In genomic region chr16:52452862-52453715, GRCm38 (mm10) we compare ENCODE assay signal across 8 mouse cellular contexts. TPM values are rescaled to one million over a fixed set of nuclear protein-coding genes. Genes with fewer than 3 reads are reported as not detected.
DNase-seq lines count a peak whose midpoint lies in the region; ATAC-seq and TF ChIP-seq lines count a peak whose summit lies in the region.

No protein-coding gene starts in this region.

- H3K9ac ChIP-seq in heart, embryonic 13.5 days, result peak overlapping the region; percentile 88
- H3K9ac ChIP-seq in liver, embryonic 11.5 days (ENCODE audit: low read depth, low read length), result peak overlapping the region; percentile 56; the same call in 1 of the 2 replicates

- peak; percentile 89 for DNase-seq in c-Kit-positive CD71-negative TER-119-negative erythroid progenitor cells, embryonic 14.5 days (ENCODE audit: low read depth)
- DNase-seq in fibroblast of lung, adult 2 months (ENCODE audit: low read depth), result peak; percentile 91
- peak; percentile 98 for DNase-seq in kidney, postnatal 10 days
- peak; percentile 93 for DNase-seq in liver, embryonic 11.5 days (ENCODE audit: low spot score)
- DNase-seq in spleen, postnatal 4 days (ENCODE audit: low spot score in 2 of 2), result peak; percentile 84 to 90

- H3K27me3 ChIP-seq in C2C12 (ENCODE audit: control insufficient read depth, insufficient read depth, insufficient read length) (no peaks in the 10 kb centered on the region), myocyte (ENCODE audit: control insufficient read depth, insufficient read depth, insufficient read length) (no peaks in the 10 kb centered on the region)
- H3K27me3 ChIP-seq in heart, embryonic 13.5 days (replicated peaks), result no peaks in the 10 kb centered on the region
- H3K27me3 ChIP-seq in liver, embryonic 11.5 days (replicated peaks; ENCODE audit: control insufficient read depth, insufficient read depth, low read length), result peaks cover 34% of the 10 kb centered on the region

- H3ac ChIP-seq in C2C12 (ENCODE audit: control insufficient read depth, insufficient read length, low read depth) (peak overlapping the region; percentile 79), myocyte (ENCODE audit: control insufficient read depth, insufficient read length) (peak overlapping the region; percentile 20)

- peaks cover 15% of the 10 kb centered on the region for H3K4me1 ChIP-seq in heart, embryonic 13.5 days
- H3K4me1 ChIP-seq in liver, embryonic 11.5 days (replicated peaks; ENCODE audit: control insufficient read depth, insufficient read depth, low read length), result no peaks in the 10 kb centered on the region; the same call in 1 of the 2 replicates

- H3K27ac ChIP-seq in heart, embryonic 13.5 days (replicated peaks), result peak overlapping the region; percentile 84
- H3K27ac ChIP-seq in liver, embryonic 11.5 days (ENCODE audit: low read depth, low read length), result peak overlapping the region; percentile 32; the same call in 1 of the 2 replicates

- ATAC-seq in heart, embryonic 13.5 days (ENCODE audit: extremely low read depth, insufficient number of reproducible peaks, low FRiP score, low TSS enrichment), result peak; percentile 92
- peak; percentile 96 for ATAC-seq in liver, embryonic 11.5 days (replicated peaks; ENCODE audit: low FRiP score)

- WGBS in heart, embryonic 13.5 days, result under 1% methylated on average over 54 of the region's 55 CpGs
- WGBS in liver, embryonic 11.5 days, result under 1% methylated on average over 47 of the region's 55 CpGs

- H3K36me3 ChIP-seq in C2C12 (ENCODE audit: control insufficient read depth, insufficient read depth) (peaks cover 5% of the 10 kb centered on the region), myocyte (ENCODE audit: control insufficient read depth, insufficient read depth) (no peaks in the 10 kb centered on the region)
- H3K36me3 ChIP-seq in heart, embryonic 13.5 days, result no peaks in the 10 kb centered on the region
- H3K36me3 ChIP-seq in liver, embryonic 11.5 days (ENCODE audit: control insufficient read depth, insufficient read depth, low read length), result no peaks in the 10 kb centered on the region

- H3K4me2 ChIP-seq in heart, embryonic 13.5 days, result peak overlapping the region; percentile 89
- peak overlapping the region; percentile 83 for H3K4me2 ChIP-seq in liver, embryonic 11.5 days
- H3K4me2 ChIP-seq in myocyte (ENCODE audit: low read depth), result peak overlapping the region; percentile 96

- peak; percentile 68 for TF ChIP-seq POLR2A in myocyte (IDR thresholded peaks at IDR 0.05; ENCODE audit: insufficient read length, low read depth)

- H3K4me3 ChIP-seq in C2C12 (ENCODE audit: insufficient read depth, poor library complexity, severe bottlenecking) (peak overlapping the region; percentile 86), myocyte (peak overlapping the region; percentile 77)
- peak overlapping the region; percentile 78 for H3K4me3 ChIP-seq in heart, embryonic 13.5 days
- H3K4me3 ChIP-seq in liver, embryonic 11.5 days (ENCODE audit: low read depth, low read length), result peak overlapping the region; percentile 66

- H3K79me3 ChIP-seq in C2C12 (ENCODE audit: low read depth), result peaks cover 46% of the 10 kb centered on the region

- H3K9me3 ChIP-seq in heart, embryonic 13.5 days, result no peaks in the 10 kb centered on the region
- H3K9me3 ChIP-seq in liver, embryonic 11.5 days (ENCODE audit: control insufficient read depth, low read length), result no peaks in the 10 kb centered on the region

- H3K79me2 ChIP-seq in C2C12 (ENCODE audit: control insufficient read depth, insufficient read depth) (peaks cover 47% of the 10 kb centered on the region), myocyte (ENCODE audit: control insufficient read depth, insufficient read depth) (peaks cover 21% of the 10 kb centered on the region)

- peak; percentile 91 for TF ChIP-seq CTCF in C2C12 (IDR thresholded peaks at IDR 0.05; ENCODE audit: control insufficient read depth, insufficient read depth, insufficient read length)

TF ChIP-seq in C2C12, 6 proteins besides CTCF, POLR2A, EP300 and RAD21:
- TF ChIP-seq MAX (IDR thresholded peaks at IDR 0.05), result peak; percentile 81
- TF ChIP-seq USF1 (IDR thresholded peaks at IDR 0.05; ENCODE audit: low read depth), result no peak
- peak; percentile 41 for TF ChIP-seq MYOD1 (IDR thresholded peaks at IDR 0.05; ENCODE audit: control insufficient read depth, insufficient read length, low read depth)

TF ChIP-seq in myocyte, 11 proteins besides CTCF, POLR2A, EP300 and RAD21:
- TF ChIP-seq USF1 (IDR thresholded peaks at IDR 0.05; ENCODE audit: low read depth) (no peak), E2F4 (IDR thresholded peaks at IDR 0.05; ENCODE audit: insufficient read depth) (peak; percentile 56), SRF (IDR thresholded peaks at IDR 0.05; ENCODE audit: control insufficient read depth, insufficient read length, low read depth) (peak; percentile 23), REST (IDR thresholded peaks at IDR 0.05; ENCODE audit: insufficient read depth, insufficient read length) (no peak), POLR2AphosphoS2 (IDR thresholded peaks at IDR 0.05; ENCODE audit: insufficient read length, low read depth) (peak; percentile 85), MYOD1 (IDR thresholded peaks at IDR 0.05; ENCODE audit: control insufficient read depth in 1 of 3, insufficient read length in 2 of 3, low read depth in 2 of 3) (peak in 2 of 3 experiments; percentile 79 to 83), MAX (IDR thresholded peaks at IDR 0.05; ENCODE audit: low read depth) (no peak), MYOG (IDR thresholded peaks at IDR 0.05; ENCODE audit: control insufficient read depth in 1 of 3, insufficient read depth in 1 of 3, insufficient read length in 2 of 3, low read depth in 2 of 3) (peak; percentile 4 to 85 (median 68)), TCF3 (IDR thresholded peaks at IDR 0.05; ENCODE audit: insufficient read length, low read depth) (no peak), CEBPB (IDR thresholded peaks at IDR 0.05; ENCODE audit: insufficient read depth, poor library complexity, severe bottlenecking) (no peak), TCF12 (IDR thresholded peaks at IDR 0.05; ENCODE audit: insufficient read depth, poor library complexity, severe bottlenecking) (no peak)

RNA-seq across cellular contexts. Expression of gene Alcam, which starts 0.8 kb away (rescaled TPM):
- 27.7 TPM for polyA plus RNA-seq in C2C12 (2012; fragmentation: generic; extraction: Trizol)
- polyA plus RNA-seq in heart, embryonic 13.5 days (2015; fragmentation: Nextera tagmentation; extraction: Ambion mirVana), result 10.8 and 11.9 TPM in 2 replicates
- polyA plus RNA-seq in liver, embryonic 11.5 days (2014; fragmentation: Nextera tagmentation; extraction: Ambion mirVana), result 27.5 and 32.8 TPM in 2 replicates
- 13.1 TPM for polyA plus RNA-seq in myocyte (2012; fragmentation: generic; extraction: Trizol)

Comparison
In these comparisons a context has a peak if more than half of its experiments do, and no peak if none do; other contexts are left out.
1. Peak in every context shown above with its lines: DNase-seq, ATAC-seq, H3K4me3 ChIP-seq and H3K27ac ChIP-seq.